Mouse (Mus musculus): ENCODE data around the gene Parg.

DNA sequence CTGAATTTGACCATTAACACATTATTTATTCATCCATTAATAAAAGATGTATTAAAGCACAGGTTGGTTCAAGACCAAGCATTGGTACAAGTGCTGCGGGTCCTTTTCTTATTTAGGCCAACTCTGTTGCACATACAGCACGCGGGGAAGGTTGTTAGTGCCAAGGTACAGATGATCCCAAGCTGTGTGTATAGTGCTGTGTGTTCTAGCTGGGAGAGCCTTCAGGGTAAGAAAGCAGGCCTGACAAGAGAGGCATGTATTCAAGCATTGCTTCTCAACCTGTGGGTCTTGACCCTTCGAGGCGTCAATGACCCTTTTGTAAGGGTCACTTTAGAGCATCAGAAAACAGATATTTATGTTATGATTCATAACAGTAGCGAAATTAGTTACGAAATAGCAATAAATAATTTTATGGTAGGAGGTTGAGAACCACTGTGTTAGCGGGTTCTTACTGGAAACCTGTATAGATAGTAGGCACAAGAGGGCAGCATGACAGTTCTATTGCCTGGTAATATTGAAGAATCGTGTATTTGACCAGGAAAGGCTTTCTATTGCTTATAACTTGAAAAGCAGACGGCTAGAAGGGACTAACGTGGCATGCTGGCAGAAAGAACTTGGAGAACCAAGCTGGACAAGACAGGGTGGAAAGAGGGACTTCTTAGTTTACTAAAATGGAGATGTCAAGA lies 38.4 kb upstream of the Parg start:
- TF ChIP-seq EP300 (IDR thresholded peaks at IDR 0.05; ENCODE audit: low read length) (no peak), MAZ (IDR thresholded peaks at IDR 0.05; ENCODE audit: low read depth, low read length) (no peak), CTCF (conservative IDR thresholded peaks at IDR 0.05 in 1 of 2, IDR thresholded peaks at IDR 0.05 in 1 of 2; ENCODE audit: low read depth in 2 of 2, low read length in 2 of 2) (0 out of 4 replicates have a peak, but pooled peaks of 1 of the 2 experiments have one; percentile 11), POLR2A (IDR thresholded peaks at IDR 0.05; ENCODE audit: low read depth, low read length) (no peak), RAD21 (IDR thresholded peaks at IDR 0.05; ENCODE audit: low read depth, low read length) (peak; percentile 4; the same call in 1 of the 2 replicates), UBTF (IDR thresholded peaks at IDR 0.05; ENCODE audit: low read depth, low read length) (no peak), ZNF384 (IDR thresholded peaks at IDR 0.05; ENCODE audit: low read depth, low read length) (no peak), SMC3 (IDR thresholded peaks at IDR 0.05; ENCODE audit: low read depth, low read length) (no peak)
